Mouse (Mus musculus) CH12.LX (cell line): ENCODE measurements at regions not wholly inside any gene's neighbourhood (a gene's known extent, or its start where the extent isn't known, plus 50 kb on each side); places are given as distances from the start of the nearest gene placed in this dataset.
A peak's percentile ranks its signal among the peaks of the same experiment; 100 is the strongest.

Experiments
- DNase-seq: peaks from one replicate; pipeline ENCODE4 v3.0.0-alpha.2; 2013; ENCODE audit errors: extremely low read depth
- H3K27ac ChIP-seq: 2 replicates; pipeline ENCODE4 v1.5.1; 2012; ENCODE audit warnings: low read depth, mild to moderate bottlenecking, control low read depth, moderate library complexity; ENCODE audit not compliant: insufficient read depth
- H3K27me3 ChIP-seq: replicated peaks from 2 replicates; pipeline ENCODE3; 2012; ENCODE audit warnings: inconsistent platforms
- H3K36me3 ChIP-seq, 2 experiments: replicated peaks in 1 of 2; 2 replicates each; pipeline versions ENCODE3 to v1.6.1; 2012; ENCODE audit warnings: inconsistent platforms in 1 of 2, low read length in 1 of 2, mild to moderate bottlenecking in 1 of 2, mixed read lengths in 1 of 2, moderate library complexity in 1 of 2; ENCODE audit not compliant: control insufficient read depth in 1 of 2, insufficient read depth in 1 of 2
- H3K4me1 ChIP-seq, 2 experiments: 2 replicates each; pipeline ENCODE4 v1.6.1; 2012; ENCODE audit warnings: inconsistent platforms in 1 of 2, moderate library complexity in 1 of 2; ENCODE audit not compliant: insufficient read depth in 2 of 2, control insufficient read depth in 1 of 2
- H3K4me2 ChIP-seq: 2 replicates; pipeline ENCODE4 v1.6.1; 2012; ENCODE audit warnings: low read depth, mild to moderate bottlenecking, control low read depth; ENCODE audit not compliant: poor library complexity, insufficient read depth, severe bottlenecking
- H3K4me3 ChIP-seq, 3 experiments: fragments of 150-350 bp in 1 of 3; sonication (generic) in 1 of 3; replicated peaks in 1 of 3; 2 replicates each; pipeline versions ENCODE3 to v1.5.1; 2011 to 2012; ENCODE audit warnings: low read depth in 2 of 3, low read length in 2 of 3, mild to moderate bottlenecking in 2 of 3, moderate library complexity in 2 of 3, control low read depth in 1 of 3, improper control_type of control experiment in 1 of 3, inconsistent platforms in 1 of 3, mixed read lengths in 1 of 3; ENCODE audit not compliant: poor library complexity in 1 of 3
- H3K79me2 ChIP-seq: replicated peaks from 2 replicates; pipeline ENCODE4 v1.6.1; 2012; ENCODE audit warnings: mild to moderate bottlenecking, moderate library complexity; ENCODE audit not compliant: control insufficient read depth, poor library complexity, insufficient read depth, severe bottlenecking; ENCODE audit errors: extremely low read depth
- H3K9ac ChIP-seq: 2 replicates; pipeline ENCODE4 v1.6.1; 2012; ENCODE audit warnings: low read depth, mild to moderate bottlenecking, control low read depth, moderate library complexity; ENCODE audit not compliant: insufficient read depth
- H3K9me3 ChIP-seq: replicated peaks from 2 replicates; pipeline ENCODE3; 2012; ENCODE audit warnings: low read length, inconsistent platforms, mixed read lengths
- BHLHE40 ChIP-seq: IDR thresholded peaks from 2 replicates; pipeline ENCODE4 v1.6.1; 2011; ENCODE audit warnings: mild to moderate bottlenecking, low read depth, low read length, improper control_type of control experiment
- CTCF ChIP-seq, 2 experiments: IDR thresholded peaks in 1 of 2; conservative IDR thresholded peaks in 1 of 2; 2 replicates each; pipeline ENCODE4 v1.5.1; 2011 to 2012; ENCODE audit warnings: low read depth in 2 of 2, low read length in 2 of 2, improper control_type of control experiment in 1 of 2, inconsistent platforms in 1 of 2, mild to moderate bottlenecking in 1 of 2, moderate library complexity in 1 of 2
- HCFC1 ChIP-seq: IDR thresholded peaks from 2 replicates; pipeline ENCODE4 v1.6.1; 2012; ENCODE audit warnings: low read depth, mild to moderate bottlenecking, inconsistent platforms, low read length, improper control_type of control experiment
- JUND ChIP-seq: conservative IDR thresholded peaks from 2 replicates; pipeline ENCODE4 v1.6.1; 2011; ENCODE audit warnings: low read depth, low read length, improper control_type of control experiment
- MAX ChIP-seq: IDR thresholded peaks from 2 replicates; pipeline ENCODE4 v1.6.1; 2011; ENCODE audit warnings: low read length, improper control_type of control experiment
- MEF2A ChIP-seq: IDR thresholded peaks from 2 replicates; pipeline ENCODE4 v1.6.1; 2014; ENCODE audit warnings: low read depth, mild to moderate bottlenecking, inconsistent platforms, low read length, improper control_type of control experiment, borderline replicate concordance
- NRF1 ChIP-seq: IDR thresholded peaks from 2 replicates; pipeline ENCODE4 v1.6.1; 2014; ENCODE audit warnings: low read depth, mild to moderate bottlenecking, inconsistent platforms, low read length, improper control_type of control experiment, moderate library complexity
- PAX5 ChIP-seq: IDR thresholded peaks from 2 replicates; pipeline ENCODE4 v1.6.1; 2012; ENCODE audit warnings: low read length, inconsistent platforms, mixed read lengths
- POLR2A ChIP-seq: IDR thresholded peaks from 2 replicates; pipeline ENCODE4 v1.6.1; 2011; ENCODE audit warnings: low read depth, mild to moderate bottlenecking, improper control_type of control experiment, low read length
- RAD21 ChIP-seq: IDR thresholded peaks from 2 replicates; pipeline ENCODE4 v1.6.1; 2011; ENCODE audit warnings: low read depth, mild to moderate bottlenecking, low read length, improper control_type of control experiment, moderate library complexity
- SIN3A ChIP-seq: IDR thresholded peaks from 2 replicates; pipeline ENCODE4 v1.6.1; 2012; ENCODE audit warnings: low read length, improper control_type of control experiment, inconsistent platforms
- SMC3 ChIP-seq: IDR thresholded peaks from 2 replicates; pipeline ENCODE4 v1.6.1; 2011; ENCODE audit warnings: low read depth, low read length, improper control_type of control experiment
- TCF12 ChIP-seq: IDR thresholded peaks from 2 replicates; pipeline ENCODE4 v1.6.1; 2014; ENCODE audit warnings: low read depth, mild to moderate bottlenecking, inconsistent platforms, low read length, improper control_type of control experiment
- UBTF ChIP-seq: IDR thresholded peaks from 2 replicates; pipeline ENCODE4 v1.6.1; 2012; ENCODE audit warnings: low read depth, mild to moderate bottlenecking, inconsistent platforms, low read length, improper control_type of control experiment, moderate library complexity
- ZMIZ1 ChIP-seq: IDR thresholded peaks from 2 replicates; pipeline ENCODE4 v1.6.1; 2012; ENCODE audit warnings: low read depth, mild to moderate bottlenecking, inconsistent platforms, low read length, improper control_type of control experiment
- dilution Hi-C: fragments of 300-500 bp; cut with MboI; formaldehyde crosslinking; loops from 2 replicates; pipeline ENCODE4 v1.14.3; 2020; ENCODE audit warnings: low sequenced_read_pairs; ENCODE audit not compliant: extremely low pct_unique_long_range_greater_than_20kb, extremely low pct_ligation_motif_present
- in situ Hi-C: fragments of 300-500 bp; cut with MboI; formaldehyde crosslinking; loops from 3 replicates; pipeline ENCODE4 v1.14.3; 2019; ENCODE audit warnings: low sequenced_read_pairs, low pct_ligation_motif_present, low pct_unique_long_range_greater_than_20kb, mixed read lengths

GRCm38 (mm10) chr12:54327483-54327882 lies 123.8 kb upstream of the Egln3 start:
- dilution Hi-C loops (no loop called here), in situ Hi-C loops (no loop called here)
- peaks cover 9% of the 10 kb centered on the region for H3K9me3 ChIP-seq
- no peak overlapping the region for H3K4me2 ChIP-seq
- DNase-seq: no peak
- no peaks in the 10 kb centered on the region for H3K4me1 ChIP-seq
- no peak overlapping the region for H3K27ac ChIP-seq
- H3K27me3 ChIP-seq: no peaks in the 10 kb centered on the region
- no peak overlapping the region for H3K9ac ChIP-seq
- no peaks in the 10 kb centered on the region for H3K36me3 ChIP-seq
- TF ChIP-seq NRF1 (no peak), SMC3 (no peak), MEF2A (no peak), BHLHE40 (no peak), PAX5 (no peak), ZMIZ1 (no peak), MAX (no peak), JUND (no peak)
- H3K4me3 ChIP-seq: no peak overlapping the region
- no peaks in the 10 kb centered on the region for H3K79me2 ChIP-seq

GRCm38 (mm10) chr12:54326571-54326970 lies 122.9 kb upstream of the Egln3 start:
- Histone ChIP-seq H3K4me2 (no peak overlapping the region), H3K4me1 (no peaks in the 10 kb centered on the region), H3K9ac (no peak overlapping the region), H3K27me3 (no peaks in the 10 kb centered on the region), H3K79me2 (no peaks in the 10 kb centered on the region), H3K36me3 (no peaks in the 10 kb centered on the region), H3K4me3 (no peak overlapping the region), H3K9me3 (peaks cover 9% of the 10 kb centered on the region), H3K27ac (no peak overlapping the region)
- in situ Hi-C loops: no loop called here
- dilution Hi-C loops: no loop called here
- TF ChIP-seq TCF12: peak; percentile 92
- no peak for TF ChIP-seq SIN3A
- no peak for TF ChIP-seq UBTF
- no peak for TF ChIP-seq HCFC1
- TF ChIP-seq, all 38 proteins: peak for 1
- no peak for DNase-seq

- DNase-seq: no peak
- Histone ChIP-seq H3K27ac (no peak overlapping the region), H3K79me2 (no peaks in the 10 kb centered on the region), H3K4me1 (peaks cover 6 to 21% of the 10 kb centered on the region in 2 experiments), H3K9ac (no peak overlapping the region), H3K9me3 (peaks cover 13% of the 10 kb centered on the region), H3K36me3 (no peaks in the 10 kb centered on the region), H3K4me3 (no peak overlapping the region), H3K4me2 (no peak overlapping the region), H3K27me3 (no peaks in the 10 kb centered on the region)
- peak; percentile 27 for TF ChIP-seq RAD21
- no peak for TF ChIP-seq POLR2A
- peak; percentile 37 for TF ChIP-seq SMC3
- peak in 1 of 2 experiments; percentile 31; a peak in 1 of 4 replicates for TF ChIP-seq CTCF (conservative IDR thresholded peaks at IDR 0.05 in 1 of 2, IDR thresholded peaks at IDR 0.05 in 1 of 2; ENCODE audit: low read depth in 2 of 2, low read length in 2 of 2)
- dilution Hi-C loops: no loop called here
- in situ Hi-C loops: loop anchor here (25.0 kb wide), 2 partner anchors 108 to 167 kb away; partner anchors contain the start of gene Egln3
Observed at GRCm38 (mm10) chr12:54320533-54320932, 116.9 kb upstream of the Egln3 start.
